Mouse (Mus musculus) limb, embryonic 13.5 days (tissue): Measurements from ENCODE around the gene 5330417C22Rik. TPM values are rescaled to one million over a fixed set of nuclear protein-coding genes. Genes with fewer than 3 reads are reported as not detected.
A peak's percentile ranks its signal among the peaks of the same experiment; 100 is the strongest.

Experiments used
- ATAC-seq: fragments of 200-750 bp; cut with Nextera tagmentation; 2 replicates; pipeline ENCODE4 v1.8.0; 2017; ENCODE audit warnings: low read depth, moderate number of reproducible peaks, moderate TSS enrichment; ENCODE audit not compliant: low FRiP score
- H3K27ac ChIP-seq: fragments of 300-500 bp; sonication (generic); 2 replicates; pipeline ENCODE4 v1.5.1; 2015; ENCODE audit warnings: inconsistent platforms, mild to moderate bottlenecking, moderate library complexity
- H3K27me3 ChIP-seq: fragments of 300-500 bp; sonication (generic); 2 replicates; pipeline ENCODE4 v1.6.1; 2015; ENCODE audit warnings: mild to moderate bottlenecking, inconsistent platforms
- H3K36me3 ChIP-seq: fragments of 300-500 bp; sonication (generic); 2 replicates; pipeline ENCODE4 v1.6.1; 2015; ENCODE audit warnings: inconsistent platforms, mild to moderate bottlenecking, moderate library complexity
- H3K4me1 ChIP-seq: fragments of 300-500 bp; sonication (generic); 2 replicates; pipeline ENCODE4 v1.6.1; 2015; ENCODE audit warnings: inconsistent platforms
- H3K4me2 ChIP-seq: fragments of 300-500 bp; sonication (generic); replicated peaks from 2 replicates; pipeline ENCODE4 v1.6.1; 2015; ENCODE audit warnings: inconsistent platforms, mild to moderate bottlenecking, moderate library complexity
- H3K4me3 ChIP-seq: fragments of 300-500 bp; sonication (generic); 2 replicates; pipeline ENCODE4 v1.5.1; 2015; ENCODE audit warnings: moderate library complexity, mild to moderate bottlenecking, inconsistent platforms
- H3K9ac ChIP-seq: fragments of 300-500 bp; sonication (generic); 2 replicates; pipeline ENCODE4 v1.6.1; 2015; ENCODE audit warnings: mild to moderate bottlenecking, inconsistent platforms
- H3K9me3 ChIP-seq: fragments of 300-500 bp; sonication (generic); 2 replicates; pipeline ENCODE4 v1.6.1; 2016; ENCODE audit warnings: inconsistent platforms
- WGBS: fragments of 180-500 bp; shearing (Covaris S2); methylation state at CpG from one replicate; pipeline ENCODE4 v1.1.7; 2015; 5-methylcytosine and 5-hydroxymethylcytosine counted together
- polyA plus RNA-seq: library from polyadenylated mRNA; unstranded; fragments of >200 nt; fragmentation: Nextera tagmentation; extraction: Ambion mirVana; gene quantifications from 2 replicates; pipeline ENCODE4 v1.2.1, GENCODE M21; 2015

The 5330417C22Rik gene
- polyA plus RNA-seq, 1 experiment from 2014 or later, result 1.0 TPM

DNA sequence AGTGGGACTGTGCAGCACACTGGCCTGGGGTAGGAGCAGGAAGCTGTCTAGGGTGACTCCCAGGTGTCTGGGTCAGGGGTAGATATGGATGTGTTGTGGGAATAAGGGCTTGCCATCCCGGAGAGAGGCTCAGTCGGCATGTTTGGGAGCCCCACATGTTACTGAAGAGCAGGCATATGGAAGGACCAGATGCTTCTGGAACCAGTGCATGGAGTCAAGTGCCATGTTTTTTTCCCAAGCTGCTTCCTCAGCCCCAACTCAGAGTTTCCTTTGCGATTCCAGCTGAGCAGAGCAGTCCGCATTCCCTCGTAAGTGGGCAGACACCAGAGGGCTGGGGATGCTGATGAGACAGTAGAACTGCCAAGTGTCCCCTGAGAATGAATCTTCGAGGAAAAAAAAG lies 113.3 kb downstream of the 5330417C22Rik start:
- H3K4me3 ChIP-seq, result no peak overlapping the region
- no peak overlapping the region for H3K27ac ChIP-seq
- H3K9ac ChIP-seq, result no peak overlapping the region
- H3K27me3 ChIP-seq, result peaks cover 4% of the 10 kb centered on the region; the same call in 1 of the 2 replicates
- H3K36me3 ChIP-seq, result peaks cover 32% of the 10 kb centered on the region
- no peaks in the 10 kb centered on the region for H3K9me3 ChIP-seq
- no peak for ATAC-seq
- H3K4me1 ChIP-seq, result peaks cover 19% of the 10 kb centered on the region
- H3K4me2 ChIP-seq, result peak overlapping the region; percentile 55; the same call in 1 of the 2 replicates
- 45% methylated on average over 6 of the region's 6 CpGs for WGBS

DNA sequence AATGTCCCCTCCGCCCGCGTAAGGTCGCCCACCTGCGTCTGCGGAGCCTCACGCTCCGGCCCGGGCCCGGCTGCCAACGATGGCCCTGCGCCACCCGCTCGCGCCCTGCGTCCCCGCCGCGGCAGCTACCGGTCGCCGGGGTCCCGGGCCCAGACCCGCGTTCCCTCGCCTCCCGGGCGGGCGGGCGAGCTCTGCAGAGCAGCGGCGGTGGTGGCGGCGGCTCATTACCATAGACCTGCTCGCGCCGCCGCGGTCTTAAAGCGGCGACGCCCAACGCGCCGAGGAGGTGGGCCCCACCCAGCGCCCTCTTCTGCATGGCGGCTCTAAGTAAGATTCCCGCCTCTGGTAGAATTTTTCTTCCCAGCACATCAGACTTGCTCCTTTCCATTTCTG lies 120.5 kb downstream of the 5330417C22Rik start:
- under 1% methylated on average over 48 of the region's 48 CpGs for WGBS
- Histone ChIP-seq H3K4me1 (peaks cover 20% of the 10 kb centered on the region), H3K9ac (peak overlapping the region; percentile 77), H3K4me2 (peak overlapping the region; percentile 100), H3K9me3 (peaks cover 22% of the 10 kb centered on the region; the same call in 1 of the 2 replicates), H3K36me3 (peaks cover 29% of the 10 kb centered on the region), H3K27me3 (peaks cover 25% of the 10 kb centered on the region), H3K4me3 (peak overlapping the region; percentile 76), H3K27ac (no peak overlapping the region)
- peak; percentile 84 for ATAC-seq

DNA sequence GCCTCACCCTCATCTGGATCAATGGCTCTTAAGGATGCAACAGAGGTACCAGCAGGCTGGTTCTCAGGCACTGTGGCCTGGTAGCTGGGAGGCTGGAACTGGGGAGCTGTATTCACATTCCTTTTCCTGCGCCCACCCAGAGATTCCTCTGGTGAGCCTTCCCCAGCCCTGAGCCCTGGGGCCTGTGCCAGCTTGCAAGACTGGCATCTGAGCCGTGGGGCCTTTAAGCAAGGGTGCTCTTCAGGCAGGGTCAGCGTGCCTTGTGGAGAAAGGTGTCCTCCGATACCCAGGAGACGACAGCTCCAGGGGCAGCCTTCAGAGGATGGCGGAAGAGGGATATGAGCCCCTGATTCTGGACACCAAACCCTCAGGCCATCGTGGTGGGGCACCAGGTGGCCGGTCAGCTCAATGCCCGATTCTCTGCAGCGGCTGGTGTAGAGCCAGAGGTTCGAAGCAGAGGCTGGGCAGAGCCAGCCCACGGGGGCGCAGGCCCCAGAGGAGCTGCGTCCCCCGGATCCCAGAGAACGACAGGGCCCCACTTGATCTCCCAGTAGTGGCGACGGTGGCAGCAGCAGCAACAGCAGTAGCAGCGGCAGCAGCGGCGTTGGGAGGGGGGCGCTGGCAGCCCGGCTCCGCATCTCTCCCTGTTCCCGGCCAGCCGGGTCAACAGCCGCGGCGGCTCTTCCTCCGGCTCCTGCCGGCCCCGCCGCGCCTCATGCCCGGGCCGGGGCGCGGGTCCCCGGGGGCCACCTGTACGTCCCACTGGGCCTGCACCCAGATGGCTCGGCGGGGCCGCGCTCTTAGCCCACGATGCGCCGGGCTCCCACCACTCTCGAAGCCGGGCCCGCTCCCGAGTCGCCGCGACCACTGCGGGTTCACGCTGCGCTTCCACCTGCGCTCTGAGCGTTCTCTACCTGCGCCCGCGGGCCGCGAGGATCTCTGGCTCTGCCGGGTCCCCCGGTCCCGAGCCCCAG lies 121.2 kb downstream of the 5330417C22Rik start, which contains the start of gene Celsr2:
Gene Celsr2 (minus strand): TSS at position 696 of the 974 bp plus-strand sequence.
- ATAC-seq, result peak; percentile 0
- Histone ChIP-seq H3K9me3 (peaks cover 22% of the 10 kb centered on the region; the same call in 1 of the 2 replicates), H3K27ac (no peak within 1 kb of the TSS), H3K27me3 (peaks cover 25% of the 10 kb centered on the region), H3K4me2 (peak within 1 kb of the TSS; percentile 100), H3K4me3 (peak within 1 kb of the TSS; percentile 76), H3K9ac (peak within 1 kb of the TSS; percentile 77), H3K4me1 (peaks cover 20% of the 10 kb centered on the region), H3K36me3 (peaks cover 29% of the 10 kb centered on the region)
- WGBS, result 5% methylated on average over 61 of the region's 67 CpGs

DNA sequence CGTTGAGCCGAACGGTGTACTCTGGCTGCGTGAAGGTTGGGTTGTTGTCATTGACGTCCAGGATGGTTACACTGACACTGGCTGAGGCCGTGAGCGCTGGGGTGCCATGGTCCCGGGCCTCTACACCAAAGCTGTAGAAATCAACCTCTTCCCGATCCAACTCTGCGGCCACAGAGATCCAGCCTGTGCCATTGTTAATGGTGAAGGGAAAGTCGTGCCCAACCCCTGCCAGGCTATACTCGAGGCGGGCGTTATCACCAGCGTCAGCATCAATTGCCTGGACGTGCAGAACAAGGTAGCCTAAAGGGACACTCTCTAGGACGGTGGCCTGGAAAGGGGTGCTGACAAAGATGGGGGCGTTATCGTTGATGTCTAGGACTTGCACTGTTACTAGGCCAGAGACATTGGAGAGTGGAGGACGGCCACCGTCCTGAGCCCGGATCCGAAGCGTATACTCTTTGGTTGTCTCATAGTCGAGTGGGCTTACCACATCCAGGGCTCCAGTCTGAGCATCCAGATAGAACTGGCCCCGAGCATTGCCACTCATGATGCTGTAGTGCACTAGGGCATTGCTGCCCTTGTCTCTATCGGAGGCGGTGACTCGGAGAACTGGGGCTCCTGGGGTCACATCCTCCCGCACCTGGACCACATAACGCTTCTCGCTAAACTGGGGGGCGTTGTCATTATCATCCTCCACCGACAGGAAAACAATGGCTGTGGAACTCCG lies 122.5 kb downstream of the 5330417C22Rik start:
- peaks cover 22% of the 10 kb centered on the region; the same call in 1 of the 2 replicates for H3K9me3 ChIP-seq
- H3K9ac ChIP-seq, result no peak overlapping the region
- H3K27me3 ChIP-seq, result peaks cover 25% of the 10 kb centered on the region
- no peak overlapping the region for H3K27ac ChIP-seq
- peaks cover 20% of the 10 kb centered on the region for H3K4me1 ChIP-seq
- WGBS, result 96% methylated on average over 35 of the region's 35 CpGs
- no peak overlapping the region for H3K4me2 ChIP-seq
- ATAC-seq, result no peak
- H3K36me3 ChIP-seq, result peaks cover 29% of the 10 kb centered on the region
- H3K4me3 ChIP-seq, result no peak overlapping the region

DNA sequence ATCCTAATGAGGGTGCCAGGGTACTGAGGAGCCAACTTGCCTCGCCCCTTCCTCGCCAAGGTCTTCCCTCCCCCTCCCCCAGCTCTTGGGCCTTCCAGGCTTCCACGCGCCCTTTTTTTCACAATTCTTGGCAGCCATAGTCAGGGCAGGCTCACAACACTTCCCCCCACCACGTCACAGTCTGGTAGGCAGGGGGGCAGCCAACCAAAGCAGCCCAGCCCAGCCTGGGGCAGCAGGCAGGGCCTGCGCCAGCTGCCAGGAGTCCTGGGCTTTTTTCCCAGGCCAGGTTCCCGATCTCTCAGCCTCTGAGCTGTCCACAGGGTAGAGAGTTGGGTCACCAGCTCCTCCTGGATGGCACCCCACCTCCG lies 124.6 kb downstream of the 5330417C22Rik start:
- Histone ChIP-seq H3K27me3 (peaks cover 12% of the 10 kb centered on the region), H3K27ac (no peak overlapping the region), H3K9me3 (peaks cover 22% of the 10 kb centered on the region; the same call in 1 of the 2 replicates), H3K4me1 (peaks cover 20% of the 10 kb centered on the region), H3K4me3 (no peak overlapping the region), H3K36me3 (peaks cover 34% of the 10 kb centered on the region), H3K9ac (0 out of 2 replicates have a peak overlapping the region, but pooled peaks have one; percentile 45), H3K4me2 (peak overlapping the region; percentile 31; the same call in 1 of the 2 replicates)
- 78% methylated on average over 8 of the region's 8 CpGs for WGBS
- no peak for ATAC-seq

DNA sequence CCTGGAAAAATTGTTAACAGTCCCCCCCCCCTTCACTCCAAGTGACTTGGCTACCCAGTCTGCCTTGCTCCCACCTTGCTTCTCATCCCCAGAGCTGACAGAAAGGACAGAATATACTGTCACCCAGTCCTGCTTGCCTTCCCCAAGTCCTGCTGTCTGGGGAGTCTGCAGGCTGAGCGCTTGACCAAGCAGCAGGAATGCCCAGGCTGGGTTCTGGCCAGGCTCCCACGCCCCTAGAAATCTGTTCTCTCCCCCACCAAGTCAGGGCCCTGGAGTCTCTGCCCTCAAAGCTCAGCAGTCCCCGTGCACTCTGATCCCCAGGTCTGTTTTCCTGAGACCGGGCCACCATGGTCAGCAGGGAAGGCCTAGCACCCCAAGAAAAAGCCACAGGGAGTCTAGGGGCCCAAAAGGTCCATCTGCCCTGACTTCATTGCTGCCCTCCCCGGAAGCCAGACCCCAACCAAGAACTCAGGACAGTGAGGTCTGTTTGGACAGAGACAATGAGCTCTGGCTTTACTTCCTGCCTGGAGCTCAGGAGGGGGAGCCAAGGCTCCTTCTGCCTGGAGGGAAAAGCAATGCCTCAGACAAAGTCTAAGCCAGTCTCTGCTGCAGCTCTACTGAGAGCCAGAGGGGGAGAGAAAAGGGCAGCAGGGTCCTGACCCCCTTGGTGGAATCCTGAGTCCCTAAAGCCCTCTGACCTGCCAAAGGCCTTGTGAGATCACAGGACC lies 125.1 kb downstream of the 5330417C22Rik start:
- Histone ChIP-seq H3K4me3 (no peak overlapping the region), H3K27ac (no peak overlapping the region), H3K4me2 (peak overlapping the region; percentile 31), H3K27me3 (peaks cover 7% of the 10 kb centered on the region), H3K9ac (peak overlapping the region; percentile 45), H3K9me3 (peaks cover 22% of the 10 kb centered on the region; the same call in 1 of the 2 replicates), H3K36me3 (peaks cover 40% of the 10 kb centered on the region), H3K4me1 (peaks cover 20% of the 10 kb centered on the region)
- no peak for ATAC-seq
- 65% methylated on average over 5 of the region's 5 CpGs for WGBS

DNA sequence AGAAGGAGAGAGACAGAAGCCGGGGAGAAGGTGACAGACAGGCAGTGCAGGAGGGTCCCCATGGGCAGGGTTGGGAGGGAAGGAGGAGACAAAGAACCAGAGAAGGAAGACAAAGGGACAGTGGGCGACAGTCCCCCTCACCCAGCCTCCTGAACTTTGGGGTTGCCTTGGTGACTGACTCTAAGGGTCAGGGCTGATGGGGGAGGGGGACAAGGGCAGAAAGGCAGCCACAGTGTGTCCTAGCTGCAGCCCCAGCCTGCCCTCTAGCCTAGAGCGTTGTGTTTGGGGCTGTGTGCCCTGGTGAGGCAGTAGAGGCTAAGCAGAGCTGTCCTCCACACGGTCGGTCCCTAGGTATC lies 126.0 kb downstream of the 5330417C22Rik start:
- Histone ChIP-seq H3K27ac (no peak overlapping the region), H3K36me3 (peaks cover 40% of the 10 kb centered on the region), H3K9ac (peak overlapping the region; percentile 53; the same call in 1 of the 2 replicates), H3K27me3 (0 out of 2 replicates have a peak, but pooled peaks cover 5% of the 10 kb centered on the region), H3K9me3 (peaks cover 22% of the 10 kb centered on the region; the same call in 1 of the 2 replicates), H3K4me3 (no peak overlapping the region), H3K4me2 (0 out of 2 replicates have a peak overlapping the region, but pooled peaks have one; percentile 14), H3K4me1 (peaks cover 20% of the 10 kb centered on the region)
- WGBS, result 34% methylated on average over 5 of the region's 5 CpGs
- no peak for ATAC-seq

DNA sequence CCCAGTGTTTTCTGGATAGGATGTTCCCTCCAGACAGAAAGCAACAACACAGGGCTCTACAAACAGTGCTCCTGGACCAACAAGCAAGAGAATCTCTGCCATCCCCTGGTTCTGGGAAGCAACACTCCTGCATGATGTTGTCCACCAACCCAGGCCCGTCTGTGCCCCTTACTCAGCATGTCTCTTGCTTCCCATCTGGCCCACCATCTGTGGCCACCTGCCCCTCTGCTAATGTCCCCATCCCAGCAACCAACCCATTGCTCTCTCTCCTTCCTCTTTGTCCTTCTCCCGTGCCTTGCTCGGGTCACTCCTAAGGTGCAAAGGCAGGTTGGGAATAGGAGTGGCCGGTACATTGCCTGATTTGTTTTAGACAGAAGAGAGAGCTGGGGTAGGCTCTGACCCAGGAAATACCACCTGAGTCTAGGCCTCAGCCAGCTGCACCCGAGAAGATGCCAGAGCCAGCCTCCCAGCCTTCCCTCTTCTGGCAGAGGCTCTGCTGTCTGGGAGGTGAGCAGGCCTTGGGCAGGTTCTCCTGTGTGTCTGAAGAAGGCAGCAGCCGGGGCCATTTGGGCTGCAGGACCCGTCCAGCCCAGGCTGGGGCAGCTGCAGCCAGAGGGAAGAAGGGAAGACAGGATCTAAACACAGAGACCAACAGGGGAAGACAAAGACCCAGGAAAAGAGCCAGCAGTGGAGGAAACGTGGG lies 126.5 kb downstream of the 5330417C22Rik start:
- no peak for ATAC-seq
- H3K4me3 ChIP-seq, result no peak overlapping the region
- no peak overlapping the region for H3K4me2 ChIP-seq
- WGBS, result 61% methylated on average over 8 of the region's 8 CpGs
- H3K27me3 ChIP-seq, result 0 out of 2 replicates have a peak, but pooled peaks cover under 1% of the 10 kb centered on the region
- peaks cover 40% of the 10 kb centered on the region for H3K36me3 ChIP-seq
- 0 out of 2 replicates have a peak overlapping the region, but pooled peaks have one; percentile 40 for H3K9ac ChIP-seq
- H3K4me1 ChIP-seq, result peaks cover 14% of the 10 kb centered on the region
- H3K27ac ChIP-seq, result no peak overlapping the region
- peaks cover 22% of the 10 kb centered on the region; the same call in 1 of the 2 replicates for H3K9me3 ChIP-seq

DNA sequence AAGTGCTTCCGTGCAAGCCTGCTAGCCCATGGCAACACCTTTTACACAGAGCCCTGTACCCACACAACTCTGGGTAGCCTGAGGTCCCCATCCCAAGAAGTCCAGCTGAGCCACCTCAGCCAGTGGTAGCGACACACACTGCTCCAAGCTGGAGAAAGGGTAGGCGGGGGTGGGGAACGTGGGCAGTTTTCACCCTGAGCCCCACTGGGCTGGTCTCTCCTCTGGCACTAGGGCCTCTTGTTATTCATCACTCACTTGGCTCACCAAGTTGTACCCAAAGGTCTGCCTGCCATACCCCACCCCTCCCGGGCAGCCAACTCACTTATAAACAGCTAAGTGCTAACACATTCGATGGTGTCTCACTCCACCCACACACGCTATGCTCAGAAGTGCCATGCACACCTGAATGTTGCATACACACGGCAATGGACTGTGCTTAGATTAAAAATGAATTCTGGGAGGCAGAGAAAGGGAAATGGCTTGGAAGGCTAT lies 127.8 kb downstream of the 5330417C22Rik start:
- peaks cover 35% of the 10 kb centered on the region for H3K36me3 ChIP-seq
- ATAC-seq, result no peak
- no peak overlapping the region for H3K27ac ChIP-seq
- no peak overlapping the region for H3K4me2 ChIP-seq
- WGBS, result 89% methylated on average over 8 of the region's 8 CpGs
- H3K9ac ChIP-seq, result no peak overlapping the region
- peaks cover 12% of the 10 kb centered on the region; the same call in 1 of the 2 replicates for H3K9me3 ChIP-seq
- no peaks in the 10 kb centered on the region for H3K27me3 ChIP-seq
- no peak overlapping the region for H3K4me3 ChIP-seq
- H3K4me1 ChIP-seq, result peaks cover 13% of the 10 kb centered on the region

DNA sequence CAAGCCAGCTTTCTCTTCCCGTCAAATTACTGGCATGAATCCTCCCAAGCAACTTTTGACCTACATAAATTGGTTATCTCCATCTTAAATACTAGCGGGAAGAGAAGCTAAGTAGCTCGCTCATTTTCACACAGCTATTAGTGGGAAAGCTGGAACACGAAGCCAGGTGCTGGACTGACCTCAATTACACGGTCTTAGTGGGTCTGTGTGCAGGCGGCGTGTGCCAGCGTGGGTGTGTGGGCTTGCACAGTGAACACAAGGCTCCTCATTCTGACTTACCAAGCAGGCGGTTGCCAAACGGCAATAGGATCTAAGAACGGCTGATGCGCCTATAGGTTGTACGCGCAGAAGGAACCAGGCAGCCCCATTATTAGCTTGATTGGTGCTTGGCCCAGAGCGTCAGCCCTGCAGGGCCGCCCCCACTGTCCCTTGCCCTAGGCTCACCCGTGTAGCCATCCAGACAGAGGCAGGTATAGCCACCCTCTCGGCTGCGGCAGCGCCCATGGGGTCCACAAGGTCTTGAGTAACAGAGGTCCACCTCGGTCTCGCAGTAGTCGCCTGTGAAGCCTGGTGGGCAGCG lies 129.9 kb downstream of the 5330417C22Rik start:
- H3K9me3 ChIP-seq, result no peaks in the 10 kb centered on the region
- H3K4me2 ChIP-seq, result no peak overlapping the region
- peaks cover 12% of the 10 kb centered on the region for H3K4me1 ChIP-seq
- WGBS, result 89% methylated on average over 24 of the region's 24 CpGs
- no peak overlapping the region for H3K27ac ChIP-seq
- no peaks in the 10 kb centered on the region for H3K27me3 ChIP-seq
- H3K9ac ChIP-seq, result no peak overlapping the region
- peaks cover 17% of the 10 kb centered on the region for H3K36me3 ChIP-seq
- ATAC-seq, result no peak
- no peak overlapping the region for H3K4me3 ChIP-seq
